ENCODE assay signal across 8 mouse cellular contexts in genomic region chr11:95831641-95832040, GRCm38 (mm10). TPM values are rescaled to one million over a fixed set of nuclear protein-coding genes. Genes with fewer than 3 reads are reported as not detected.
DNase-seq lines count a peak whose midpoint lies in the region; ATAC-seq and TF ChIP-seq lines count a peak whose summit lies in the region.
"Had no signal": no experiment of that assay in that cellular context is flagged by ENCODE, and none has a peak within 500 bp of the region (broad histone marks: within the 10 kb centered on the region; RNA-seq: fewer than 3 reads in every experiment).

No protein-coding gene starts in this region.

- peak; percentile 8; the same call in 1 of the 2 replicates for TF ChIP-seq CTCF in liver, adult 2 months (IDR thresholded peaks at IDR 0.05; ENCODE audit: low read depth, low read length)

- TF ChIP-seq POLR2A in liver, adult 2 months (IDR thresholded peaks at IDR 0.05; ENCODE audit: extremely low read depth, insufficient read depth, low read length), result no peak

- H3K79me2 ChIP-seq in liver, adult 2 months (ENCODE audit: control insufficient read depth, insufficient read depth, low read length), result no peaks in the 10 kb centered on the region

- H3K4me2 ChIP-seq in hindbrain, embryonic 13.5 days, result no peak overlapping the region

- H3K27ac ChIP-seq in liver, adult 2 months (replicated peaks; ENCODE audit: insufficient read depth, low read depth, low read length), result no peak overlapping the region
- H3K27ac ChIP-seq in brown adipose tissue, adult 24 weeks (replicated peaks; ENCODE audit: low read depth, low read length), result no peak overlapping the region
- H3K27ac ChIP-seq in hindbrain, embryonic 13.5 days, result no peak overlapping the region

- H3K27me3 ChIP-seq in liver, adult 2 months (ENCODE audit: control insufficient read depth, insufficient read depth, low read length), result peaks cover 5% of the 10 kb centered on the region; the same call in 1 of the 2 replicates
- peaks cover 99% of the 10 kb centered on the region for H3K27me3 ChIP-seq in hindbrain, embryonic 13.5 days

- no peak for DNase-seq in liver, adult 2 months (ENCODE audit: extremely low read depth, low read depth, low spot score)
- DNase-seq in liver, result no peak
- DNase-seq in naive thymus-derived CD4-positive, alpha-beta T cell, adult 2 months (ENCODE audit: low read depth), result peak; percentile 58
- no peak for DNase-seq in frontal cortex, adult 2 months (ENCODE audit: extremely low spot score in 1 of 2, low spot score in 1 of 2)
- DNase-seq in adrenal gland, adult (ENCODE audit: inconsistent age in 2 of 2, low spot score in 1 of 2), result no peak
- DNase-seq: adrenal gland, postnatal 25 days had no signal

- no peak overlapping the region for H3K4me3 ChIP-seq in liver, adult 2 months (ENCODE audit: insufficient read depth, low read depth, low read length)
- H3K4me3 ChIP-seq in brown adipose tissue, adult 24 weeks (ENCODE audit: insufficient read depth, low read depth, low read length), result peak overlapping the region; percentile 44
- H3K4me3 ChIP-seq in hindbrain, embryonic 13.5 days, result peak overlapping the region; percentile 33; the same call in 1 of the 2 replicates

- H3K4me1 ChIP-seq in liver, adult 2 months (ENCODE audit: control insufficient read depth, insufficient read depth, low read length), result peaks cover 10% of the 10 kb centered on the region; the same call in 1 of the 2 replicates
- peaks cover 39% of the 10 kb centered on the region for H3K4me1 ChIP-seq in brown adipose tissue, adult 24 weeks (ENCODE audit: control insufficient read depth, insufficient read depth, insufficient read length, low read length)
- peaks cover 39% of the 10 kb centered on the region for H3K4me1 ChIP-seq in hindbrain, embryonic 13.5 days (replicated peaks)

- no peaks in the 10 kb centered on the region for H3K9me3 ChIP-seq in hindbrain, embryonic 13.5 days

- no peak for ATAC-seq in hindbrain, embryonic 13.5 days (ENCODE audit: low FRiP score)

- H3K36me3 ChIP-seq in liver, adult 2 months (ENCODE audit: control insufficient read depth, insufficient read depth, low read length), result no peaks in the 10 kb centered on the region
- H3K36me3 ChIP-seq in hindbrain, embryonic 13.5 days, result no peaks in the 10 kb centered on the region

- H3K9ac ChIP-seq in liver, adult 2 months (ENCODE audit: low read depth, low read length), result no peak overlapping the region
- no peak overlapping the region for H3K9ac ChIP-seq in hindbrain, embryonic 13.5 days

- 33% methylated on average over 15 of the region's 15 CpGs for WGBS in liver, adult 2 months
- 2% methylated on average over 14 of the region's 15 CpGs for WGBS in hindbrain, embryonic 13.5 days

RNA-seq across cellular contexts. Expression of gene Gngt2, which starts 5.4 kb away (rescaled TPM):
- total RNA-seq in liver, adult 2 months (2014; rRNA removed), result 11.5 and 13.7 TPM in 2 replicates
- polyA plus RNA-seq in liver, adult 2 months (2012; rRNA removed), result 3.9 and 5.1 TPM in 2 replicates
- polyA plus RNA-seq in brown adipose tissue, adult 24 weeks (2012; ENCODE audit: insufficient read depth, insufficient read length, missing spikeins), result 106 and 152 TPM in 2 replicates
- polyA plus RNA-seq in hindbrain, embryonic 13.5 days (2015; fragmentation: Nextera tagmentation; extraction: Ambion mirVana), result 4.1 and 4.8 TPM in 2 replicates
- 7.2 and 9.4 TPM in 2 replicates for polyA plus RNA-seq in frontal cortex, adult 2 months (2012; rRNA removed)

RNA-seq across cellular contexts. Expression of gene Phospho1, which starts 7.3 kb away (rescaled TPM):
- total RNA-seq in liver, adult 2 months (2014; rRNA removed), result 1.6 TPM in 2 replicates
- polyA plus RNA-seq in liver, adult 2 months (2012; rRNA removed), result 31.8 and 32.8 TPM in 2 replicates
- 316 and 541 TPM in 2 replicates for polyA plus RNA-seq in brown adipose tissue, adult 24 weeks (2012; ENCODE audit: insufficient read depth, insufficient read length, missing spikeins)
- polyA plus RNA-seq in hindbrain, embryonic 13.5 days (2015; fragmentation: Nextera tagmentation; extraction: Ambion mirVana), result 0.39 TPM in 1 of 2 replicates, not detected in the other
- 68.7 and 70.4 TPM in 2 replicates for polyA plus RNA-seq in frontal cortex, adult 2 months (2012; rRNA removed)

RNA-seq across cellular contexts. Expression of gene Abi3, which starts 10.6 kb away (rescaled TPM):
- 1.1 and 3.2 TPM in 2 replicates for total RNA-seq in liver, adult 2 months (2014; rRNA removed)
- 7.6 and 11.7 TPM in 2 replicates for polyA plus RNA-seq in liver, adult 2 months (2012; rRNA removed)
- polyA plus RNA-seq in brown adipose tissue, adult 24 weeks (2012; ENCODE audit: insufficient read depth, insufficient read length, missing spikeins), result 8.4 and 26.7 TPM in 2 replicates
- polyA plus RNA-seq in hindbrain, embryonic 13.5 days (2015; fragmentation: Nextera tagmentation; extraction: Ambion mirVana), result 2.1 and 2.4 TPM in 2 replicates
- 9.6 and 11.2 TPM in 2 replicates for polyA plus RNA-seq in frontal cortex, adult 2 months (2012; rRNA removed)

Comparison
In these comparisons a context has a peak if more than half of its experiments do, and no peak if none do; other contexts are left out.
1. RNA of gene Gngt2, which starts 5.4 kb away (polyA plus RNA-seq): 106 to 152 TPM in brown adipose tissue, adult 24 weeks; 7.2 to 9.4 TPM in frontal cortex, adult 2 months, 3.9 to 5.1 TPM in liver, adult 2 months and 4.1 to 4.8 TPM in hindbrain, embryonic 13.5 days; every median in the first group is over 10 times any median in the second.
2. RNA of gene Phospho1, which starts 7.3 kb away (polyA plus RNA-seq): 316 to 541 TPM in brown adipose tissue, adult 24 weeks, 68.7 to 70.4 TPM in frontal cortex, adult 2 months and 31.8 to 32.8 TPM in liver, adult 2 months; 0.39 TPM in hindbrain, embryonic 13.5 days; every median in the first group is over 10 times any median in the second.